Mouse (Mus musculus) testis, postnatal 10 days (tissue): ENCODE measurements around the gene Ksr1.

Experiments
- DNase-seq: peaks from one replicate; pipeline ENCODE4 v3.0.0; 2021; ENCODE audit warnings: low spot score

Gene Ksr1

GRCm38 (mm10) chr11:79122556-79122955, 23.7 kb downstream of the Ksr1 start:
- DNase-seq, result no peak

DNA sequence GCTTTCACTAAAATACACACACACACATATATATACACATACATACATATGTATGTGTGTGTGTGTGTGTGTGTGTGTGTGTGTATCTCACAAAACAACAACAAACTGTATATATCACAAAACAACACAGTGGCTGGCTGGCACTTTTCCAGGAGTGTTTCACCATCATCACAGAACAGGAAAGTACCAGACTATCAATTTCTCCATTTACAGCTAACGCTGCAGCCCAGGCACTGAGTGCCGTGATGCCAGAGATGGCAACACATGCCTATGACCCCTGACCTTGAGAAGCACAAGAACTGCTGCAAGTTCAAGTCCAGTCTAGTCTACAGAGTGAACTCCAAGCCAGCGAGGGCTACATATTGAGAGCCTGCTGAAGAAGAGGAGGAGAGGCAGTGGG, 26.1 kb downstream of the Ksr1 start:
- no peak for DNase-seq

DNA sequence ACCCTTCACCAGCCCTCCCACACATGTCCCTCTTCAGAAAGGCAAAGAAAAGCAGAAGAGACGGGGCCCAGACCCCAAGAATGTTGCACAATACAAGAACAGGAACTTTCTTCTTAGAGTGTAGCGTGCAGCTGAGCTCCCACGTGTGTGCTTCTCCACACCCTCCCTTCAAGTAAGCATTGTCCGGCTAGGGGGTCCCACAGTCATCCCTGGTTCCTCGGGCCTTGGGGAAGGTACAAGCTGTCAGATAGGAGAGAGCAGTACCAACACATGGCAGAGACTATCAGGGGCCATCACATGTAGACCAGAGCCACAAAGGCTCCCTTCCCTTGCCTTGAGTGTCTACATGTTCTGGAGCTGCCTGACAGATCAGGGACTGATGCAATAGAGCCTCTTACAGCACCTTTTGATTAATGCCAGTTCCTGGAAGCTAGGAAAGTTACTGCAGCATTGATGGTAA, 27.3 kb downstream of the Ksr1 start:
- DNase-seq, result no peak

GRCm38 (mm10) chr11:79116665-79117064, 29.5 kb downstream of the Ksr1 start:
- DNase-seq, result no peak

DNA sequence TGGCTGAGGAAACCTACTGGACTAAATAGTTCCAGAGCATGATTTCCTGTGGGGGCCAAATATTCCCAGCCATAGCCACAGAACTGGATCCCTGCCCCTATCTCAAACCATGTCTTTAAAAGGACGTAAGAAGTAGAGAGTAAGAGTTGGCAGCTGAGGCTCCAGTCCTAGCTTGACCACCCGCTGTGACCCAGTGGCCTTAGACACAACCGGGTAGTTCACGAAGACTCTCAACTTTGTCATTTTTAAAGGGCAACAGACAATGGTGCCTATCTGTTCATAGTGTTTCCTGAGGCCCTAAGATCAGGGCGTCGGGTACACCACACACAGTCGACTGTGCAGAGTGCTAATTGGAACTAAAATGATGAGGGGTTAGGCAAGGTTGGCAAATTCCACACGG, 30.5 kb downstream of the Ksr1 start:
- no peak for DNase-seq

- no peak for DNase-seq
Observed at GRCm38 (mm10) chr11:79114061-79114460, 32.1 kb downstream of the Ksr1 start.

DNA sequence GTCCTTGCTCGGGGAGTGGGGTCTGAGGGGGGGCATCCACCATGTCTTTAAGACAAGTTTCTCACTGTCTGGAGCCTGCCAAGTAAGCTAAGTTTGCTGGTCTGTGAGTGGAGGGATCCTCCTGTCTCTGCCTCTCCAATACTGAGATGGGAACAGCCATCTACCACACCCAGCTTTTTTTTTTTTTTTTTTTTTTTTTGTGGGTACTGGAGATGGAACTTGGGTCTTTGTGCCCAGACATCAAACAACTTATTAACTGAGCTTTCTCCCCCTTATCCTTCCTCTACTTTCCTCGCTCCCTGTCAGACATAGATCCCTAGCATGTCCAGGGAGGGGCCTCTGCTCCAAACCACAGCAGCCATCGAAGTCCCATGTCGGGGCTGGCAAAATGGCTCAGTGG, 32.8 kb downstream of the Ksr1 start:
- DNase-seq, result no peak

- DNase-seq, result no peak
Observed at GRCm38 (mm10) chr11:79112559-79113302, 33.5 kb downstream of the Ksr1 start.

GRCm38 (mm10) chr11:79111864-79112558, 34.2 kb downstream of the Ksr1 start:
- no peak for DNase-seq

GRCm38 (mm10) chr11:79110446-79110845, 35.8 kb downstream of the Ksr1 start:
- no peak for DNase-seq

DNA sequence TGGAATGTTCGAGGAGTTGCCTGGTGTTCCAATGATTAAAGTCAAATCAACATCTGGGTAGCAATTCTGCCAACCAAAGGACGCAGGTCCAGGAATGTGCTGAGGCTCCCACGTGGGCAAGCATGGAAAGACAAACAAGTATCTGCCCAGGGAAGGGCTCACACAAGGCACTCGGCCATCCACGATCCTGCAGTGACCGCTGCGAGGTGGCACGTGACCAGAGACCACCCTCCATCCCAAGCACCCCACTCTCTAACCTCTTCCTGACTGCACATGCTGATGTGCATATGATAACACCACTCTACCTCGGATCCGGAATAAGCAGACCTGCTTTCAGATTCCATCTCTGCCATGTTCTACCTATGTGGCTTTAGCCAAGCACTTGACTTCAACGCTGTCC, 38.3 kb downstream of the Ksr1 start:
- DNase-seq, result no peak

- no peak for DNase-seq
Observed at GRCm38 (mm10) chr11:79104998-79105397, 41.2 kb downstream of the Ksr1 start.

GRCm38 (mm10) chr11:79104538-79104937, 41.7 kb downstream of the Ksr1 start:
- DNase-seq, result no peak

DNA sequence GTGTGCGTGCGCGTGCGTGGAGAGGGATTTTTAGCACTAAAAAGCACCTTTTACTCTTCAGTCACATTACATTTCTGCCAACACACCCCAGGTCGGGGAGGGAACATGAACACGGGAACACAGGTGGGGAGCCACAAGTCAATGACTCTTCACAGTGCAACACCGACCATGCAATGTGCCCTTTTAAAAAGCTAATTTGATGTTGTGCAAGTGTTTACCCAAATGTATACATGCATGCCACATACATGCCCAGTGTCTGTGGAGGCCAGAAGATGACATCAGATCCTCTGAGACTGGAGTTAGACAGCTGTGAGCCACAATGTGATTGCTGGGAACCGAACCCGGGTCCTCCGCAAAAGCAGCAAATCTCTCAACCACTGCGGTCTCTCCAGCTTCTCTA, 42.1 kb downstream of the Ksr1 start:
- DNase-seq, result no peak

- DNase-seq, result no peak
Observed at GRCm38 (mm10) chr11:79103461-79103869, 42.7 kb downstream of the Ksr1 start.

DNA sequence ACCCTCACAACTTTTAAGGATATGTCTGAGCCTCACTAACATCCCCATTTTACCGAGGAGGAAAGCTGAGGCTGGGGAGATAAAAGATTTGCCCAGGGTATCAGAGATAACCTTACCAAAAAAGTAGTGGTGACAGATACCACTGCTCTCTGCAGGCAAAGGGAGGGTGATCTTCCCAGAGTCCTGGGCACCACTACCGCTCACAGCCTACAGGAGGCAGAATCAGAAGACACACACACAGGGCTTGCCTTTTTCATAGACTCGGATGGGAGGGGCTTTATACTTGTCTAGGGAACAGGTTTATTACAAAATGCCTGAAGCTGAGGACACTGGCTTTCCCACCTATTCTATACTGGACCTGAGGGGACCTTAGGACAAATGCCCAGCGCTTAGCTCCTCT, 43.9 kb downstream of the Ksr1 start:
- no peak for DNase-seq

GRCm38 (mm10) chr11:79101568-79101967, 44.6 kb downstream of the Ksr1 start:
- no peak for DNase-seq

GRCm38 (mm10) chr11:79099032-79099431, 47.2 kb downstream of the Ksr1 start:
- peak; percentile 84 for DNase-seq

DNA sequence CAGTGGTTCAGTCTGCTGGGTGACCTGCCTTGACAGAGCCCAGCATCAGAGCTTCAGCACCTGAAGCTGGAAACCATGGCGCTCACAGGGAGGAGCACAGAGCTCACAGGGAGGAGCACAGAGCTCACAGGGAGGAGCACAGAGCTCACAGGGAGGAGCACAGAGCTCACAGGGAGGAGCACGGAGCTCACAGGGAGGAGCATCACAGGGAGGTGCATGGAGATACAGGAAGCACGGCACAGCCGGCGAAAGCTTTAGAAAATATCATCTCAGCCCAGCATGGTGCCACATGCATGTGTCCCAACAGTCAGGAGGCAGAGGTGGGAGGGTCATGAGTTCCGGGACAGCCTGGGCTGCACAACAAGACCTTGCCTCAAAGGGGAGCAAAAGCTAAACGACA, 48.5 kb downstream of the Ksr1 start:
- no peak for DNase-seq

DNA sequence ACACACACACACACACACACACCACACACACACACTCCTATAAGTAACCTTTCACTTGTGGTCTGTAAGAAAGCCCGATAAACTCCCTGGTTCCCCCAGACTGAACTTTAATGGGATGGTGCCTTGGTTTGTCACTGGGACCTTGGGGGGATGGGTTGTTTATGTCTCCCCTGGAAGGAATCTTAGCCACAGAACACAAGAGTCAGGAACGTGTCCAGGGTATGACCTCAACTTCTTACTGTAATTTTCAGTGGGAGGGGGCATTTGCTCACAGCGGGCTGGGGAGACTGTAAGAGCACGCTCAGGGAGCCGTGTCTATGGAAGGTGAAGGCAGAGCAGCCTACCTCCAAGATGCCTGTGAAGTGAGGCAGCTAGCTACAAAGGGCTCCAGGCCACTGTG, 49.5 kb downstream of the Ksr1 start:
- no peak for DNase-seq

DNA sequence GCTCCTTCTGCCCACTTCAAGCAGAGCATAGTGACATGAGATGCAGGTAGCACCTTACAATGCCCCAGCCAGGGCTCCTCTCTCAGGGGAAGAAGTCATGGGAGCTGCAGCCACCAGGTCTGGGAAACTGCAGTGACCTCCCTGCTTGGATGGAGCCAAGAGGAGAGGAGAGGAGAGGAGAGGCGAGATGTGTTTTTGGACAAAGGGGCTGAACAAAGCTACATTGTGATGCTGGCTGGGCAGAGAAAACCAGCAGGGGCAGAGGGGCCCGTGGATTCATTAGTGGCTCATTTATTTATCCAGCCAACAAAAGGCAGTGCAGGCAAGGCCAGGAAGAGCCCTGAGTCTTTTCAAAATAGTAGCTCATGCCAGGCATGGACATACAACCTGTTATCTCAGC, 50.5 kb downstream of the Ksr1 start:
- DNase-seq, result no peak

DNA sequence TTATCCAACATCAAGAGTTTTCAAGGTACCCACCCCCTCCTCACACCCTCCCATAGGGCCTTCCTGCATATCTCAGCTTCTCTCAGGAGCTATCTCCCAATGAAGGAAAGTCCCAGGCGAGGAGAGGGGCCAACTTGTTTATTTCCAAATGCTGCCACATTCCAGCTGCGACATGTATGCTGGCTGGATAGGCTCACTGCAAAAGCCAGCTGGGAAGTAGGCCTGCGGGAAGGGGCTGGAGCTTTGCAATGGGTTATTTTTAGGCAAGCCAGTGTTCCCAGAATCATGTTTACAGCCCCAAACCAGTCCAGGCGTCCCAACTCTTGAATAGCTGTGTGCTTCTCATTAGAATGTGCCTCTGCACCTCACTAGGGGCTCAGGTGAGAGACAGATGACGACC, 51.5 kb downstream of the Ksr1 start:
- no peak for DNase-seq

DNA sequence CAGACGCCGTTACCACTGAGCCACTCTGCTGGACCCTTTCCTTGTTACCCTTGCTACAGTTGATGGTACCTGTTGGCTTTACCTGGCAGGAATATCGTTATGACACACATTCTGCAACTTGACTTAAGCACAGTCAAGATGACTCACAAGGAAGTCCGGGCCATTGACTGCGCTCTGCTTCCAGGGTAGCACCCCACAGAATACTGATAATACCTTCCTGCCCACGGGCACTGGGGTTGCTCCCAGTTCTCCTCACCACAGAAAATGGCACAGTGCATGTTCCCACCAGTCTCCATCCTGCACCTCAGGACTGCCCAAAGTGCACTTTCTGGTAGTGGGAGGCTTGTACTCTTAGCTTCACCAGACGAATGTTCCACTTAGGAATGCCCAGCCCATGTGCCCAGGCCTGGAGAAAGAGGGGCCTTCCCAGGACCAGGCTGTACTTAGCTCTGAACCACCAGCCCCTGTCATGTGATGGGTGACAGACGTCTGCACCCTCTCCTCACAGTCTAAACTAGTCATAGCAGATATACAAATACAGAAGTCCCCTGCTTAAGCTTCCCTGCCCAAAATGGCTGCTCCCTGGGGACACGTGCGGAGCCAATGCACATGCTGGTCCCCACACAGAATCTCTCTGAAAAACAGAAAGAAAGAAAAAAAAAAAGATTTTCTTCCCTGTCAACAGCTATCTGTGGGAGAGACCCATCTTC, 52.1 kb downstream of the Ksr1 start:
- DNase-seq, result no peak
